Mouse (Mus musculus): ENCODE data around the gene Zfhx3.

DNA sequence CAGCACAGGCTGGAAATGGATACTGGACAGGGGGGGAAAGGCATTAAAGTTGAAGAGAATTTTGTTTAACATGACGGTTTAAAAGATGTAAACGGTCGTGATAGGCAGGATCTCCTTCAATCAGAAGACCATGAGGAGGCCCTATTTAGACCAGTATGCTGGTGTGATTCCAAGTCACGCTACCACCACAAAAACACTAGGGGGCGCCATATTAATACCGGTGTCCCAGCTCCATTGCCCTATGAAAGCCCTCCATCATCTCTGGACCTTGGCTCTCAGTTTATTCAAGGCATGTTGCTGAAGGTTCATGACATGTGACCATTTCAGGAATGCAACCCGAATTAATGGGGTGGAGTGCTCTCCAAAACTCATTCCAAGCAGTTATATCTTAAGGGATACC is 631.7 kb downstream of the Zfhx3 start:
- no peak for TF ChIP-seq CTCF (IDR thresholded peaks at IDR 0.05; ENCODE audit: low read depth, low read length)
- no peak for TF ChIP-seq GATA1 (IDR thresholded peaks at IDR 0.05; ENCODE audit: borderline replicate concordance, low read length)
